Mouse (Mus musculus): ENCODE measurements around the gene Mcemp1. TPM values are rescaled to one million over a fixed set of nuclear protein-coding genes. Genes with fewer than 3 reads are reported as not detected.

The Mcemp1 gene
- polyA plus RNA-seq, 1 experiment from 2014 or later, result 0.57 TPM

- no peak for ATAC-seq (replicated peaks; ENCODE audit: low FRiP score)
- Histone ChIP-seq H3K36me3 (no peaks in the 10 kb centered on the region), H3K4me1 (peaks cover 13% of the 10 kb centered on the region; the same call in 1 of the 2 replicates), H3K27me3 (no peaks in the 10 kb centered on the region), H3K27ac (no peak overlapping the region), H3K4me2 (no peak overlapping the region), H3K9ac (no peak overlapping the region), H3K4me3 (replicated peaks) (no peak overlapping the region), H3K9me3 (replicated peaks) (no peaks in the 10 kb centered on the region)
- 67% methylated on average over 2 of the region's 2 CpGs for WGBS
Observed at GRCm38 (mm10) chr8:3648268-3648667, 17.3 kb upstream of the Mcemp1 start.

GRCm38 (mm10) chr8:3648990-3649389 lies 16.6 kb upstream of the Mcemp1 start:
- Histone ChIP-seq H3K36me3 (no peaks in the 10 kb centered on the region), H3K9ac (no peak overlapping the region), H3K27me3 (no peaks in the 10 kb centered on the region), H3K4me2 (peak overlapping the region; percentile 10; the same call in 1 of the 2 replicates), H3K27ac (no peak overlapping the region), H3K4me3 (replicated peaks) (no peak overlapping the region), H3K9me3 (replicated peaks) (no peaks in the 10 kb centered on the region), H3K4me1 (peaks cover 13% of the 10 kb centered on the region; the same call in 1 of the 2 replicates)
- WGBS, result 51% methylated on average over 1 of the region's 1 CpGs
- peak; percentile 65 for ATAC-seq (replicated peaks; ENCODE audit: low FRiP score)

GRCm38 (mm10) chr8:3652845-3653244 lies 12.7 kb upstream of the Mcemp1 start:
- peaks cover 16% of the 10 kb centered on the region for H3K4me1 ChIP-seq
- H3K9ac ChIP-seq, result no peak overlapping the region
- no peaks in the 10 kb centered on the region for H3K36me3 ChIP-seq
- ATAC-seq (replicated peaks; ENCODE audit: low FRiP score), result no peak
- H3K9me3 ChIP-seq (replicated peaks), result no peaks in the 10 kb centered on the region
- no peak overlapping the region for H3K4me2 ChIP-seq
- 67% methylated on average over 3 of the region's 3 CpGs for WGBS
- H3K27me3 ChIP-seq, result no peaks in the 10 kb centered on the region
- H3K4me3 ChIP-seq (replicated peaks), result no peak overlapping the region
- H3K27ac ChIP-seq, result no peak overlapping the region

- peaks cover 9% of the 10 kb centered on the region for H3K4me1 ChIP-seq
- H3K27ac ChIP-seq, result no peak overlapping the region
- no peak overlapping the region for H3K4me2 ChIP-seq
- WGBS, result 72% methylated on average over 11 of the region's 11 CpGs
- H3K27me3 ChIP-seq, result no peaks in the 10 kb centered on the region
- no peak overlapping the region for H3K9ac ChIP-seq
- H3K9me3 ChIP-seq (replicated peaks), result no peaks in the 10 kb centered on the region
- H3K4me3 ChIP-seq (replicated peaks), result no peak overlapping the region
- no peaks in the 10 kb centered on the region for H3K36me3 ChIP-seq
- ATAC-seq (replicated peaks; ENCODE audit: low FRiP score), result no peak
Observed at GRCm38 (mm10) chr8:3654726-3655508, 10.6 kb upstream of the Mcemp1 start.

GRCm38 (mm10) chr8:3655526-3655925 lies 10.0 kb upstream of the Mcemp1 start, which contains the start of gene Retn:
TSS of gene Retn (plus strand) at chr8:3655770.
- no peak for ATAC-seq (replicated peaks; ENCODE audit: low FRiP score)
- 65% methylated on average over 3 of the region's 3 CpGs for WGBS
- no peak within 1 kb of the TSS for H3K4me3 ChIP-seq (replicated peaks)

GRCm38 (mm10) chr8:3656725-3657381 lies 8.7 kb upstream of the Mcemp1 start:
- Histone ChIP-seq H3K9me3 (replicated peaks) (no peaks in the 10 kb centered on the region), H3K4me1 (peaks cover 9% of the 10 kb centered on the region), H3K4me3 (replicated peaks) (no peak overlapping the region), H3K27me3 (no peaks in the 10 kb centered on the region), H3K9ac (no peak overlapping the region), H3K36me3 (no peaks in the 10 kb centered on the region), H3K27ac (no peak overlapping the region), H3K4me2 (peak overlapping the region; percentile 27; the same call in 1 of the 2 replicates)
- 14% methylated on average over 7 of the region's 7 CpGs for WGBS
- peak; percentile 60 for ATAC-seq (replicated peaks; ENCODE audit: low FRiP score)

More at GRCm38 (mm10) chr8:3655526-3655925, 10.0 kb upstream of the Mcemp1 start, which contains the start of gene Retn:
- Histone ChIP-seq H3K27me3 (no peaks in the 10 kb centered on the region), H3K36me3 (no peaks in the 10 kb centered on the region), H3K4me1 (peaks cover 9% of the 10 kb centered on the region), H3K9me3 (replicated peaks) (no peaks in the 10 kb centered on the region), H3K4me2 (no peak within 1 kb of the TSS), H3K9ac (no peak within 1 kb of the TSS), H3K27ac (no peak within 1 kb of the TSS)

- 80% methylated on average over 8 of the region's 8 CpGs for WGBS
- H3K4me3 ChIP-seq (replicated peaks), result no peak overlapping the region
- H3K27me3 ChIP-seq, result no peaks in the 10 kb centered on the region
- H3K27ac ChIP-seq, result no peak overlapping the region
- no peak for ATAC-seq (replicated peaks; ENCODE audit: low FRiP score)
- H3K36me3 ChIP-seq, result no peaks in the 10 kb centered on the region
- no peak overlapping the region for H3K9ac ChIP-seq
- H3K4me1 ChIP-seq, result peaks cover 9% of the 10 kb centered on the region
- no peaks in the 10 kb centered on the region for H3K9me3 ChIP-seq (replicated peaks)
- no peak overlapping the region for H3K4me2 ChIP-seq
Observed at GRCm38 (mm10) chr8:3660889-3661288, 4.7 kb upstream of the Mcemp1 start.

GRCm38 (mm10) chr8:3664405-3664804 lies 1.1 kb upstream of the Mcemp1 start:
- Histone ChIP-seq H3K4me2 (no peak overlapping the region), H3K36me3 (no peaks in the 10 kb centered on the region), H3K9me3 (replicated peaks) (no peaks in the 10 kb centered on the region), H3K9ac (no peak overlapping the region), H3K4me3 (replicated peaks) (no peak overlapping the region), H3K27ac (no peak overlapping the region), H3K27me3 (no peaks in the 10 kb centered on the region), H3K4me1 (no peaks in the 10 kb centered on the region)
- ATAC-seq (replicated peaks; ENCODE audit: low FRiP score), result no peak
- 66% methylated on average over 5 of the region's 5 CpGs for WGBS

- Histone ChIP-seq H3K9me3 (replicated peaks) (no peaks in the 10 kb centered on the region), H3K27me3 (no peaks in the 10 kb centered on the region), H3K27ac (no peak overlapping the region), H3K4me2 (no peak overlapping the region), H3K9ac (no peak overlapping the region), H3K4me3 (replicated peaks) (no peak overlapping the region), H3K36me3 (no peaks in the 10 kb centered on the region), H3K4me1 (peaks cover 7% of the 10 kb centered on the region; the same call in 1 of the 2 replicates)
- no peak for ATAC-seq (replicated peaks; ENCODE audit: low FRiP score)
- 71% methylated on average over 2 of the region's 2 CpGs for WGBS
Observed at GRCm38 (mm10) chr8:3670388-3670787, 4.8 kb downstream of the Mcemp1 start.

GRCm38 (mm10) chr8:3671980-3672491 lies 6.5 kb downstream of the Mcemp1 start, which contains the start of gene Fcor:
TSS of gene Fcor (minus strand) at chr8:3672362.
- H3K27ac ChIP-seq, result peak within 1 kb of the TSS; percentile 75
- peaks cover 11% of the 10 kb centered on the region for H3K4me1 ChIP-seq
- under 1% methylated on average over 23 of the region's 23 CpGs for WGBS
- peak within 1 kb of the TSS; percentile 48 for H3K9ac ChIP-seq
- peak within 1 kb of the TSS; percentile 84 for H3K4me2 ChIP-seq
- H3K36me3 ChIP-seq, result no peaks in the 10 kb centered on the region
- H3K9me3 ChIP-seq (replicated peaks), result no peaks in the 10 kb centered on the region
- H3K4me3 ChIP-seq (replicated peaks), result peak within 1 kb of the TSS; percentile 65
- H3K27me3 ChIP-seq, result no peaks in the 10 kb centered on the region
- peak; percentile 83 for ATAC-seq (replicated peaks; ENCODE audit: low FRiP score)

GRCm38 (mm10) chr8:3674671-3675070 lies 9.1 kb downstream of the Mcemp1 start:
- Histone ChIP-seq H3K27me3 (no peaks in the 10 kb centered on the region), H3K36me3 (peaks cover 13% of the 10 kb centered on the region), H3K4me3 (replicated peaks) (no peak overlapping the region), H3K4me1 (peaks cover 22% of the 10 kb centered on the region), H3K9me3 (replicated peaks) (no peaks in the 10 kb centered on the region), H3K4me2 (no peak overlapping the region), H3K9ac (no peak overlapping the region), H3K27ac (no peak overlapping the region)
- 55% methylated on average over 3 of the region's 3 CpGs for WGBS
- no peak for ATAC-seq (replicated peaks; ENCODE audit: low FRiP score)
